Mouse (Mus musculus): Measurements from ENCODE around the gene Mas1. TPM values are rescaled to one million over a fixed set of nuclear protein-coding genes. Genes with fewer than 3 reads are reported as not detected.

Mas1 gene
- total RNA-seq, 1 experiment = not detected

DNA sequence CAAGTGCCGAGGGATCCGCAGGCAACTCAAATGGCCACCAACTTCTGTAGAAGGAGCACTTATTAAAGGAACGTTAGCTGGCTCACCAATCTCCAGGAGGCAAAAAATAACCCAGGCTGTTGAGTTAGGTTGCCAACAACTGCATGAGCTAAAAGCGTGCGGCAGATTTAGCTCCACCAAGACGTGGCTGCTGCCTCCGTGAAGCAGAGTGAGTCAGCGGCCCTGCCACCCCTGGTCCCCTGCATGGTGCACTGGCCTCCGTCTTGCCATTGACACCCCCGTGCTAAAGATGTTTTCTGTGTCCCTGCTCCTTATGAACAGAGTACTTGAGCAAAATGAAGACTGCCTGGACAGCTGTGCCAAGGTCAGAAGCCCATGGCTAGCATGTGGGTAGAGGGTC, 1.1 kb downstream of the Mas1 start:
- in situ Hi-C loops (cut with MboI; ENCODE audit: low sequenced_read_pairs in 2 of 2, unreplicated experiment in 2 of 2) = no loop called here
- DNase-seq (ENCODE audit: low read depth, low spot score) = no peak
- Histone ChIP-seq H3K9ac (ENCODE audit: insufficient read depth, low read depth, low read length, poor library complexity, severe bottlenecking) (no peak overlapping the region), H3K9me3 (ENCODE audit: control insufficient read depth, insufficient read depth, low read depth, low read length) (no peaks in the 10 kb centered on the region), H3K27ac (ENCODE audit: insufficient read depth, low read depth, low read length, poor library complexity, severe bottlenecking) (no peak overlapping the region), H3K36me3 (ENCODE audit: control insufficient read depth, insufficient read depth, low read length, poor library complexity, severe bottlenecking) (no peaks in the 10 kb centered on the region), H3K4me1 (ENCODE audit: control insufficient read depth in 2 of 2, insufficient read depth in 2 of 2, low read length in 2 of 2, poor library complexity in 1 of 2) (no peaks in the 10 kb centered on the region; a peak in 2 of 4 replicates), H3K4me3 (ENCODE audit: insufficient read depth in 1 of 2, low read depth in 1 of 2, low read length in 2 of 2, poor library complexity in 1 of 2, severe bottlenecking in 1 of 2) (no peak overlapping the region)
- TF ChIP-seq ZNF384 (IDR thresholded peaks at IDR 0.05; ENCODE audit: low read depth, low read length) = no peak
- TF ChIP-seq CHD2 (IDR thresholded peaks at IDR 0.05; ENCODE audit: low read depth, low read length) = no peak
- no peak for TF ChIP-seq HCFC1 (IDR thresholded peaks at IDR 0.05; ENCODE audit: borderline replicate concordance, insufficient read depth, low read length)
- no peak for TF ChIP-seq MAFK (IDR thresholded peaks at IDR 0.05; ENCODE audit: insufficient read depth, low read depth, low read length)
- no peak for TF ChIP-seq ZC3H11A (IDR thresholded peaks at IDR 0.05; ENCODE audit: borderline replicate concordance, low read depth, low read length)

- H3K9me3 ChIP-seq (ENCODE audit: control insufficient read depth, insufficient read depth, low read depth, low read length) = no peaks in the 10 kb centered on the region
- no peak overlapping the region for H3K4me3 ChIP-seq (ENCODE audit: insufficient read depth in 1 of 2, low read depth in 1 of 2, low read length in 2 of 2, poor library complexity in 1 of 2, severe bottlenecking in 1 of 2)
- in situ Hi-C loops (cut with MboI; ENCODE audit: low sequenced_read_pairs in 2 of 2, unreplicated experiment in 2 of 2) = no loop called here
- H3K36me3 ChIP-seq (ENCODE audit: control insufficient read depth, insufficient read depth, low read length, poor library complexity, severe bottlenecking) = no peaks in the 10 kb centered on the region
- no peak overlapping the region for H3K27ac ChIP-seq (ENCODE audit: insufficient read depth, low read depth, low read length, poor library complexity, severe bottlenecking)
- DNase-seq (ENCODE audit: low read depth, low spot score) = no peak
- TF ChIP-seq CHD2 (IDR thresholded peaks at IDR 0.05; ENCODE audit: low read depth, low read length) (no peak), HCFC1 (IDR thresholded peaks at IDR 0.05; ENCODE audit: borderline replicate concordance, insufficient read depth, low read length) (no peak), MAFK (IDR thresholded peaks at IDR 0.05; ENCODE audit: insufficient read depth, low read depth, low read length) (no peak), ZNF384 (IDR thresholded peaks at IDR 0.05; ENCODE audit: low read depth, low read length) (no peak), ZC3H11A (IDR thresholded peaks at IDR 0.05; ENCODE audit: borderline replicate concordance, low read depth, low read length) (no peak)
- no peak overlapping the region for H3K9ac ChIP-seq (ENCODE audit: insufficient read depth, low read depth, low read length, poor library complexity, severe bottlenecking)
- H3K4me1 ChIP-seq (ENCODE audit: control insufficient read depth in 2 of 2, insufficient read depth in 2 of 2, low read length in 2 of 2, poor library complexity in 1 of 2) = no peaks in the 10 kb centered on the region; a peak in 2 of 4 replicates
These were observed 2.5 kb downstream of the Mas1 start for GRCm38 (mm10) chr17:12865407-12865806.

DNA sequence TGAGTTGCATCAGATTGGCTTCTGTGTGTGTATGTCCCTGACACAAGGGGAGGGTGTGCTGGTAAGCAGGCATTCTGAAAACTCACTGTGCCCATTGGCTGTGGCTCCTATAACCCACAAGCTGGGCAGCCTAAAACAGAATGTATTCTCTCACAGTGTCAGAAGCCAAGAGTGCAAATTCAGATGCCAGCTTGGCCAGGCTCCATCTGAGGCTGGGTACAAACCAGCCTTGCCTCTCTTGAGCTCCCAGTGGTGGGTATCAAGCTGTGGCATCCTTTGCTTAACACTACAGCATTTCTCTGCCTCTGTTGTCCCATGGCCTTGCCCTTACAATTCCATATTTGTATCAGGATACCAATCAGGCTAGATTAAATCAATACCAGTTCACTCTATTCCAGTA, 3.8 kb downstream of the Mas1 start:
- no peak overlapping the region for H3K9ac ChIP-seq (ENCODE audit: insufficient read depth, low read depth, low read length, poor library complexity, severe bottlenecking)
- H3K27ac ChIP-seq (ENCODE audit: insufficient read depth, low read depth, low read length, poor library complexity, severe bottlenecking) = no peak overlapping the region
- TF ChIP-seq HCFC1 (IDR thresholded peaks at IDR 0.05; ENCODE audit: borderline replicate concordance, insufficient read depth, low read length) (no peak), MAFK (IDR thresholded peaks at IDR 0.05; ENCODE audit: insufficient read depth, low read depth, low read length) (no peak), ZC3H11A (IDR thresholded peaks at IDR 0.05; ENCODE audit: borderline replicate concordance, low read depth, low read length) (no peak), ZNF384 (IDR thresholded peaks at IDR 0.05; ENCODE audit: low read depth, low read length) (no peak), CHD2 (IDR thresholded peaks at IDR 0.05; ENCODE audit: low read depth, low read length) (no peak)
- no peaks in the 10 kb centered on the region for H3K36me3 ChIP-seq (ENCODE audit: control insufficient read depth, insufficient read depth, low read length, poor library complexity, severe bottlenecking)
- H3K9me3 ChIP-seq (ENCODE audit: control insufficient read depth, insufficient read depth, low read depth, low read length) = no peaks in the 10 kb centered on the region
- no peak for DNase-seq (ENCODE audit: low read depth, low spot score)
- no peak overlapping the region for H3K4me3 ChIP-seq (ENCODE audit: insufficient read depth in 1 of 2, low read depth in 1 of 2, low read length in 2 of 2, poor library complexity in 1 of 2, severe bottlenecking in 1 of 2)
- in situ Hi-C loops (cut with MboI; ENCODE audit: low sequenced_read_pairs in 2 of 2, unreplicated experiment in 2 of 2) = no loop called here
- H3K4me1 ChIP-seq (ENCODE audit: control insufficient read depth in 2 of 2, insufficient read depth in 2 of 2, low read length in 2 of 2, poor library complexity in 1 of 2) = no peaks in the 10 kb centered on the region

GRCm38 (mm10) chr17:12859006-12859520, 8.9 kb downstream of the Mas1 start:
- no peak overlapping the region for H3K4me3 ChIP-seq (ENCODE audit: insufficient read depth in 1 of 2, low read depth in 1 of 2, low read length in 2 of 2, poor library complexity in 1 of 2, severe bottlenecking in 1 of 2)
- H3K9me3 ChIP-seq (ENCODE audit: control insufficient read depth, insufficient read depth, low read depth, low read length) = no peaks in the 10 kb centered on the region
- H3K9ac ChIP-seq (ENCODE audit: insufficient read depth, low read depth, low read length, poor library complexity, severe bottlenecking) = no peak overlapping the region
- DNase-seq (ENCODE audit: low read depth, low spot score) = no peak
- in situ Hi-C loops (cut with MboI; ENCODE audit: low sequenced_read_pairs in 2 of 2, unreplicated experiment in 2 of 2) = no loop called here
- TF ChIP-seq HCFC1 (IDR thresholded peaks at IDR 0.05; ENCODE audit: borderline replicate concordance, insufficient read depth, low read length) (no peak), MAFK (IDR thresholded peaks at IDR 0.05; ENCODE audit: insufficient read depth, low read depth, low read length) (no peak), ZNF384 (IDR thresholded peaks at IDR 0.05; ENCODE audit: low read depth, low read length) (no peak), ZC3H11A (IDR thresholded peaks at IDR 0.05; ENCODE audit: borderline replicate concordance, low read depth, low read length) (no peak), CHD2 (IDR thresholded peaks at IDR 0.05; ENCODE audit: low read depth, low read length) (no peak)
- H3K36me3 ChIP-seq (ENCODE audit: control insufficient read depth, insufficient read depth, low read length, poor library complexity, severe bottlenecking) = no peaks in the 10 kb centered on the region
- H3K4me1 ChIP-seq (ENCODE audit: control insufficient read depth in 2 of 2, insufficient read depth in 2 of 2, low read length in 2 of 2, poor library complexity in 1 of 2) = no peaks in the 10 kb centered on the region
- no peak overlapping the region for H3K27ac ChIP-seq (ENCODE audit: insufficient read depth, low read depth, low read length, poor library complexity, severe bottlenecking)

GRCm38 (mm10) chr17:12858072-12858471, 9.9 kb downstream of the Mas1 start:
- no peak overlapping the region for H3K27ac ChIP-seq (ENCODE audit: insufficient read depth, low read depth, low read length, poor library complexity, severe bottlenecking)
- TF ChIP-seq MAFK (IDR thresholded peaks at IDR 0.05; ENCODE audit: insufficient read depth, low read depth, low read length) = no peak
- no peak for TF ChIP-seq ZC3H11A (IDR thresholded peaks at IDR 0.05; ENCODE audit: borderline replicate concordance, low read depth, low read length)
- TF ChIP-seq ZNF384 (IDR thresholded peaks at IDR 0.05; ENCODE audit: low read depth, low read length) = no peak
- no peak for TF ChIP-seq HCFC1 (IDR thresholded peaks at IDR 0.05; ENCODE audit: borderline replicate concordance, insufficient read depth, low read length)
- TF ChIP-seq CHD2 (IDR thresholded peaks at IDR 0.05; ENCODE audit: low read depth, low read length) = no peak
- no peak overlapping the region for H3K4me3 ChIP-seq (ENCODE audit: insufficient read depth in 1 of 2, low read depth in 1 of 2, low read length in 2 of 2, poor library complexity in 1 of 2, severe bottlenecking in 1 of 2)
- no peaks in the 10 kb centered on the region for H3K4me1 ChIP-seq (ENCODE audit: control insufficient read depth in 2 of 2, insufficient read depth in 2 of 2, low read length in 2 of 2, poor library complexity in 1 of 2)
- H3K36me3 ChIP-seq (ENCODE audit: control insufficient read depth, insufficient read depth, low read length, poor library complexity, severe bottlenecking) = no peaks in the 10 kb centered on the region
- DNase-seq (ENCODE audit: low read depth, low spot score) = no peak
- in situ Hi-C loops (cut with MboI; ENCODE audit: low sequenced_read_pairs in 2 of 2, unreplicated experiment in 2 of 2) = no loop called here
- H3K9ac ChIP-seq (ENCODE audit: insufficient read depth, low read depth, low read length, poor library complexity, severe bottlenecking) = no peak overlapping the region
- H3K9me3 ChIP-seq (ENCODE audit: control insufficient read depth, insufficient read depth, low read depth, low read length) = no peaks in the 10 kb centered on the region
